Mouse (Mus musculus) kidney, adult 2 months (tissue): ENCODE data around the gene Hoxb3.

ENCODE experiments used
- CTCF ChIP-seq: fragments of 200-500 bp; conservative IDR thresholded peaks from 2 replicates; pipeline ENCODE4 v1.5.1; 2011; ENCODE audit warnings: low read depth, mild to moderate bottlenecking, control low read depth, low read length, moderate library complexity, mixed read lengths; ENCODE audit not compliant: insufficient read depth, insufficient read length
- POLR2A ChIP-seq: fragments of 200-500 bp; IDR thresholded peaks from one replicate; pipeline ENCODE4 v1.6.1; 2011; ENCODE audit warnings: low read depth, low read length, control low read depth

DNA sequence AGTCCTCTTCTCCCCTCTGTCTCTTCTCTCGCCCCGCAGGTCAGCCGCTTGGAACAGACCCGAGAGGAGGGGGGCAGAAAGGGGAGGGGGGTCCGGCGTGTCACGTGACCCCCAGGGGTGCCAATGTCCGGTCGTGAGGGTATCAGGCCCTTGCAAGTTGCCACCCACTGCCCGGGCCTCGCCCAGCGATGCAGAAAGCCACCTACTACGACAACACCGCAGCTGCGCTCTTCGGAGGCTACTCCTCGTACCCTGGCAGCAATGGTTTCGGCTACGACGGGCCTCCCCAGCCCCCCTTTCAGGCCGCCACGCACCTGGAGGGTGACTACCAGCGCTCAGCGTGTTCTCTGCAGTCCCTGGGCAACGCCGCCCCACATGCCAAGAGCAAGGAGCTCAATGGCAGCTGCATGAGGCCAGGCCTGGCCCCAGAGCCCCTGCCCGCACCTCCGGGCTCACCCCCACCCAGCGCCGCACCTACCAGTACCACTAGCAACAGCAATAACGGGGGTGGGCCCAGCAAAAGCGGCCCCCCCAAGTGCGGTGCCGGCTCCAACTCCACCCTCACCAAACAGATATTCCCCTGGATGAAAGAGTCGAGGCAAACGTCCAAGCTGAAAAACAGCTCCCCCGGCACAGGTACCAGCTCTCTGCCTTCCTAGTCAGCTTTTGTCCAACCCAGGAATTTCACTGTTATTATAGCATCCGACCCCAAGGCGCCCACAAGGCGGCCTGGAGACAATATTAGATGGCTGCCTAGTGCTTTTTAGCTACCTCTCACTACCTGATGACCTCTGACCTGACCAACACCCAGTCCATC lies 21.1 kb downstream of the Hoxb3 start:
- TF ChIP-seq CTCF (no peak), POLR2A (no peak)
